Mouse (Mus musculus): ENCODE measurements around the gene Card6.
"Not testable (repeated sequence)": the region's sequence is repeated elsewhere in the genome, so short reads cannot be mapped to it uniquely, and the experiment has no call there.

The Card6 gene

DNA sequence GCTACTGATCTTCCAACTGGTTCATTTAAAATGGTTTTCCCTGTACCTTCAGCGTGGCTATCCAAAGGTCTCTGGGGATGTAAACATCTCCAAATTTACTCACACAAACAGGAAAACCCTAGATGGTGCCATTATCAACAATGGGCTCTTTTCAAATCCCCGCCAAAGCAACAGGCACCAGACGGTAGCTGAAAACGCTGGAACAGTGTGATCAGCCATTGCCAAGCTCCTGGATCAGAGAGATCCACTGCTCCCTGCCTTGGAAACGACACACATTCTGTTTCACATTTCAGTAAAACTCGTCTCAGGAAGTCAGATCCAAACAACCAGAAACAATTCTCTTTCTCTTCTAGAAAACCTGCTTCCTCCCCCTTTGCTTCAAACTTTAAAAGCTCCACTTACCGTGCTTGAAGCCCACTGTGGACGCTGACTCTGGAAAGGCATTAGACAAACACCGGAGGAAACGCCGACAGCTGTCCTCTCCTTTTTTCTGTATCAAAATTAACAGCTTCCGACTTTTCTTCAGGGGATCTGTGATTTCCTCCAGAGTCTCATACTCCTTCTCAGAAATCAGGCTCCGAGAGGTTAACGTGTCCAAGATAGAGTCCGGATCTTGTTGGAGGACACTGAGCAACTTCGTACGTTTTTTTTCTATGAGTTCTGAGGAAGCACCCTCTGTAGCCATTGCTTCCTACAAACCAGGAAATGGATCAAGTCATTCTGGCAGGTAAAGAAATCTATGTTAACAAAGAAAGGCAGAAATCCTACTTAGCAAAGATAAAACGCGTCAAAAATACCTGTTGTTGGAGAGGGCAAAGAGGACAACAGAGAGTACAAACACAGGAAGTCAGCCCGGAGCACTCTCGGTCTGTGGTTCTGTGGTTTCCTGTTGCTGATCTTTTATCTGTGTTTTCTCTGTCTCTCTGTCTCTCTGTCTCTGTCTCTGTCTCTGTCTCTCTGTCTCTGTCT lies at the start of gene Card6:
Card6 (minus strand) TSS at position 854 of the 969 bp plus-strand sequence.
- DNase-seq, result peak in 1 of 2 experiments; percentile 15

DNA sequence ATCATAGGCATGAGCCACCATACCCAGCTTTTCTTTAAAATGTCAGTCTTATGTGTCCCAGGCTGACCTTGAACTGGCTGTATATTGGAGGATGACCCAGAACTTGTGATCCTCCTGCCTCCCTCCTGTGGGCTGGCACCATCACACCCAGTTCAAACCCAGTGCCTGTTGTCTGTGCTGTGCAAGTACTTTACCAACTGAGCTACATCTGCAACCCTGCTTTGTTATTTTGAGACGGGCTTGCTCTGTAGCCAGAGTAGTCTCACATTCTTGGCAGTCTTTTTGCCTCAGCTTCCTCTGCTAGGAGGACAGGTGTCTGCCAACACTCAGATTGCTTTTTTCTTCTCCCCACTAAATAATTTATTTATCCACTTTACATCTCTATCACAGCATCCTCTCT lies 49.0 kb upstream of the Card6 start:
- DNase-seq, result no peak

GRCm38 (mm10) chr15:5156355-5156754 lies 48.0 kb upstream of the Card6 start:
- DNase-seq, result no peak

DNA sequence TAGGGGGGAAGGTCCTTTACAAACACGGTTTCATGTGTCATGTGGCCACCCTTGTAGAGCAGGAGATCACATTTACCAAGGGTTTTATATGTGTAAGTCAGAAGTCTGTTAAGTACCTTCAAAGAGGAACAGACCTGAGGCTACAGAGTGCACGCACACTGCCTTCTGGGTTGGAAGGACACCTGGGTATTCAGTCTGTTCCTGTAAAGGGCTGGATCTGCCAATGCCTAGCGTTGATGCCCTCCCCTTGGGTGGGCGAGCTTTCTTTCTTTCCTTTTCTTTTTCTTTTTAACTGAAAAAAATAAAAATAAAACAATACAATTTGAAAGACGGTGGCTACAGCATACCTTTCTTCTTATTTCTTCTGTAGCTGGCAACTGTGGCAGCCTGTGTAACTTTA lies 46.8 kb upstream of the Card6 start:
- no peak for DNase-seq

- no peak for DNase-seq
Observed at GRCm38 (mm10) chr15:5154621-5155020, 46.3 kb upstream of the Card6 start.

GRCm38 (mm10) chr15:5152171-5152570 lies 43.8 kb upstream of the Card6 start:
- DNase-seq, result no peak

- no peak for DNase-seq
Observed at GRCm38 (mm10) chr15:5149187-5149586, 40.8 kb upstream of the Card6 start.

GRCm38 (mm10) chr15:5145196-5145945 lies 37.0 kb upstream of the Card6 start:
- no peak for DNase-seq

- DNase-seq, result peak; percentile 64 to 77
Observed at GRCm38 (mm10) chr15:5144021-5144778, 35.9 kb upstream of the Card6 start.

- peak; percentile 75 to 86 for DNase-seq
Observed at GRCm38 (mm10) chr15:5143361-5144020, 35.2 kb upstream of the Card6 start, which contains the start of gene Prkaa1. Prkaa1 (plus strand) TSS chr15:5143861.

- no peak for DNase-seq
Observed at GRCm38 (mm10) chr15:5142714-5143113, 34.4 kb upstream of the Card6 start.

- DNase-seq, result no peak
Observed at GRCm38 (mm10) chr15:5142047-5142446, 33.7 kb upstream of the Card6 start.

DNA sequence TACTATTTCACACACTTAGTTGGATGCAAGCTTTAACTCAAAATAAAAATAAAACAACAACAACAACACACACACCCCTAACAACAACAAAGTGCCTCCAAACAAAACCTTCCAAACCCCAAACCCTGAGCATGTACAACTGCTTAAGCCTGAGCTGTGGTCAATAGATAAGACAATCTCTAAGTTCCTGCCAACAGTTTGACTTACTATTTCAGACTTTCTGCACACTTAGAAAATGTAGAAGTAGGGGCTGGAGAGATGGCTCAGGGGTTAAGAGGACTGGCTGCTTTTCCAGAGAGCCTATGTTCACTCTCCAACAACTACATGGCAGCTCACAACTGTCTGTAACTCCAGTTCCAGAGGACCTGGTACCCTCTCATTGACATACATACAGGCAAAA lies 32.0 kb upstream of the Card6 start:
- no peak for DNase-seq

- no peak for DNase-seq
Observed at GRCm38 (mm10) chr15:5139863-5140262, 31.5 kb upstream of the Card6 start.

DNA sequence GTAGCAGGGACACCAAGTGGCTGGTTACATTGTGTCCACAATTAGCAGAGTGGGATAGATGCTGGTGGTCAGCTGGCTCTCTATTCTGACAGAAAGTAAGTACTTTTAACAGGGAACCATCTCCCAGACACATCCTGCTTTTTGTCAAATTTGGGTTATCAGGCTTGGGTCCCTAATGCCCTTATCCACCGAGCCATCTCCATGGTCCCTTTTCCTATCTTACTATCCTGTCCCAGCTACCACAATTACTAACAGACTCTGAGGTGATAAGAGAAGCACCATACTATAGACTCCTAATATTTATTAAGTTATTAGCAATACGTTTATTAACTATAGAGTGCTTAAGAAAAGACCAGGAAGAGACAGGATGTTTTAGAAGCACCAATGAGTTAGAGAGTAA lies 31.0 kb upstream of the Card6 start:
- no peak for DNase-seq

DNA sequence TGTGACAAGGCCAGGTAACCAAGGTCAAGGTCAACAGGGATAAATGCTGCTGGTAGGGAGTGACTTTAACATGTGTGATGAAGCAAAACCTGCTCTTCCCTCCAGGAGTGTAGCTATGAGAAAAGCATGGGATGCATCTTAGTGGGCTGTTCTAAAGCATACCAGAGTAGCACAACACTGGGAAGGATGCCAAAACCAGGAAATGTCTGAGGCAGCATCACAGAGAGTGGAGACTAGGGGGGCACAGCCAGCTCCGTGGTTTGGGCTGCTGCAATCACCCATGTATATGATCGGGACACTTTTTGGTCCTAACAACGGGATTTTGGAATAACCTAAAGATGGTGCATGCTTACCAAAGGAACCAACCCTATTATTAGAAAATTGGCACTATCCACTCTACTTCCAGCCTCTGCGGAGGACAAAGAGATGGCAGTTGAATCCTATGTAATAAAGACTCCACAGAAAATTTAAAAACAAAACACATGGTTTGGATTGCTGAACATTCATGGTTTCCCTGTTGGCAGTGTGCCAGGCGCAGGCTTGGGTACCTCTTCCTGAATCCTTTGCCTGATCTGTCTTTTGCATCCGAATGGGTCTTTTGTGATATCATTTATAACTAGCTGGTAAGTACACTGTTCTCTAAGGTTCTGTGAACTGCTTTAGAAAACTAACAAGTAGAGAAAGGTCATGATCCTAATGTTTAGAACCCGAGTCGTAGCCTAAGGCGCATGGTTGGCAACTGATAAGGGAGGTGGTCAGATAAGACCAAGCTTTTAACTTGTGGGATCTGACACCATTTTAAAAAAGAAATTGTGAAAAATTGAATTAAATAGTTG lies 29.9 kb upstream of the Card6 start:
- no peak for DNase-seq

DNA sequence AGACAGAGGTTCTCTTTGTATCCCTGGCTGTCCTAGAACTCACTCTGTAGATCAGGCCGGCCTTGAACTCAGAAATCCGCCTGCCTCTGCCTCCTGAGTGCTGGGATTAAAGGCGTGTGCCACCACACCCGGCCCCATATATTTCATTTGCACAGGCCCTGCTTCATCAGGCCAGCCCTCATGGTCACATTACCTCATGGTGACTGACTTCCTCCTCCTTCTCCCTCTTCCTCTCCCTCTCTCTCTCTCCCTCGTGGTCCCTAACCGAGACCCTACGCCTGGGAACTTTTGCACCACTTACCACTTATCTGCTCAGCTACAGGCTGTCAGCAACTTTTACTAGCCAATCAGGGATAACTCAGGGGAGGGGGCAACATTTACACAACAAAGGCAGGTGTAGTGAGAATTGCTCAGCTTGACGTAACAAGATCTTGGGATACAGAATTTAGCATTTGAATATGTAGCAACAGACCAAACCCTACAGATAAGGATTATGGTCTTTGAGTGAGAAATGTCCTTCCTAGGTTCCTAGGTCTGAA lies 26.7 kb upstream of the Card6 start:
- no peak for DNase-seq

GRCm38 (mm10) chr15:5134179-5134578 lies 25.8 kb upstream of the Card6 start:
- no peak for DNase-seq

- DNase-seq, result no peak
Observed at GRCm38 (mm10) chr15:5133301-5133700, 25.0 kb upstream of the Card6 start.

- DNase-seq, result not testable (repeated sequence)
Observed at GRCm38 (mm10) chr15:5130887-5131668, 22.7 kb upstream of the Card6 start.
